Mouse (Mus musculus): ENCODE measurements around the gene Trpv3.

Trpv3 gene

DNA sequence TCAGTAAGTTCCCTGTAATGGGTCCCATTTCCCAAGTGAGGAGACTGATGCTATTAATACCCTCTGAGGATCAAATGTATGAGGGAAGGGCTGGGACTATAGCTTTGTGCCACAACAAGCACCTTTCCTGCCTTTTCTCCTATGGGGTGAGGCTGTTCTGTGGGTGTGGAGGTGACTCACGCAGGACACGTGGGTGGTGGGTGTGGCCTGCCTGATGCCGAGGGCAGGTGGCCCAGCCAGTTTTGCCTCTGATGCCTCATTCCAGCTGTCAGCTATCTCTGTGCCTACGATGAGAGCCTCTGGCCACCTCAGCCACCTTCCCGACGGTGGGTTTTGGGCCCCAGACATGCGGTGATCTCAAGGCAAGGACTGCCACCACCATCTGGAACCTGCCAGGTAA lies at the start of gene Trpv3:
Trpv3 (plus strand) TSS at position 122 of the 400 bp plus-strand sequence.
- DNase-seq: no peak

DNA sequence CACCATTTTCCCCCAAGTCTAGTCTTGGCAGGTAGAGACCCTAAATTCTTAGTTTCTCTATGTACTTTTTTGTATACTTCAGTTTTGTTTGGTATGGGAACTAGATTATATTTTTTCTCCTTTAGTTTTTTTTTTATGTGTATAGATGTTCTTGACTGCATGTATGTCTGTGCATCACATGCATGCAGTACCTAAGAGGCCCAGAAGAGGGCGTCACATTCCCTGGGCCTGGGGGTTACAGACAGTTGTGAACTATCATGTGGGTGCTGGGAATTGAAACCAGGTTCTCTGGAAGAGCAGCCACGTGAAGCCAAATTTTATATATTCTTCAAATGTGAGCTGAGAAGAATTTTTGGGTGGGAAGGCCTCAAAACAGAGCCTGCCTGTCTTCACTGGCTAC lies 47.5 kb upstream of the Trpv3 start:
- DNase-seq: no peak

DNA sequence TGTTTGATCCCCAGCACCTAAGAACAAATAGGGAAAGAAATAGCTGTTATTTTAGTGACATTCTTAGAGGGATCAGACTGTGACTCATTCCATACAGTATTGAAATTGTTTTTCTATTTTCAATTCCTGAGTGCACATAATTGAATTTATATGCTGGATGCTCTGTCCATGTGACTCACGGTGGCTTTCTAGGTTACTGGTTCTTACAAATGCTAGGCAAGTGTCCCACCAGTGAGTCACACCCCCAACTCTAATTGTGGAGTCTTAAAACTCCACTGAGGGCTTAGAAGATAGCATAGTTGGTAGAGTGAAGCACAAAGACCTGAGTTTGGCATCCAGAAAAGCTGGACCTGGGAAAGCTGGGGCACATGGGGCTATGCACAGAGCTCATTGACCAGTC lies 46.5 kb upstream of the Trpv3 start:
- no peak for DNase-seq

DNA sequence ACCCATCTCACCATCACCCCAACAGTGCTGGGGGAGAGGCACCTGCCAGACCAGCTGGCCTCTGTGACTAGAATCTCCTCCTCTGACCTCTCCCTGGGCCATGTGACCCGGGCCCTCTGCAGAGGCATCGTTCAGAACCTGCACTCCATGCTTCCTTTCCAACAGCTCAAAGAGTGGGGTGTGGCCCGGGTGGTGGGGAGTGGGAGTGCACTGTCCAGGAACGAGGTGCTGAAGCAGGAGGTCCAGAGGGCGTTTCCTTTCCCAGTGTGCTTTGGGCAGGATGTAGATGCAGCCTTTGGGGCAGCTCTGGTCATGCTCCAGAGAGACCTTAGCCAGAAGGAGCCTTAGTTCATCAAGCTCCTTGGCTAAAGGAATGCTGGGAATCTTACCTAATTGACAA lies 44.3 kb upstream of the Trpv3 start:
- DNase-seq: no peak

DNA sequence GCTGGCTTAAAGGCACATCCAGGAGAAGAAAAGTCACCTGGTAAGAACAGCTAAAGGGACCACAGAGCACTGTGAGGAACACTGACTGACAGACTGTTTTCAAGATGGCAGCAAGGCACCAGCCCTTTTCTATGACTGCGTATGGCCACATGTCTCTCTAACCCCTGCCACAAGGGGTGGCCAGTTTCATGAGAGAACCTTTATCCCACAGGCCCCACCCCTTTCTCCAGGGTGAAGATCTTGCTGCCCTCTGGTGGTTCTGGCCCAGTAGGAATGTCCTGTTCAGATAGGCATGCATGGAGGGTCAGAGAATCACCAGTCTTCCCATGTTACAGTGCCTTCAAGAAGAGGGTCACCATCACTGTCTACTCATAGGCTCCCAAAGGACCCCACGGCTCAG lies 43.2 kb upstream of the Trpv3 start:
- DNase-seq: no peak

DNA sequence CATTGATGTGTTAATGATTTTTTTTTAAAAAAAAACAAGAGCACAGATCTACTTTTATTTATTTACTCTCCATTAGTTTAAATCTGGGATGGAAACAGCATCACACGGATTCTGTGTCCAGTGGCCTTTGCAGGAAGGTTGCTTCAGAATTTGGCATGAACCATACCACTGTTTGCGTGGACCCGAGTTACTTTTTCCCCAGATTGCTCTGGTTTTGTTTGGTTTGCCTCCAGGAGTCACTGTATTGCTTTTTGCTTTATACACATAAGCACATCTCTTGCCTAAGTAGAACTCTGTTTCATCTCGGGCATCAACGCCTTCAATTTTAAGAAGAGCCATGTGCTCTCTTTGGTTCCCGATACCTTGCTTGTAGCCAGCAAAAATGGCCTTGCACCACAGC lies 41.3 kb upstream of the Trpv3 start:
- DNase-seq: no peak

DNA sequence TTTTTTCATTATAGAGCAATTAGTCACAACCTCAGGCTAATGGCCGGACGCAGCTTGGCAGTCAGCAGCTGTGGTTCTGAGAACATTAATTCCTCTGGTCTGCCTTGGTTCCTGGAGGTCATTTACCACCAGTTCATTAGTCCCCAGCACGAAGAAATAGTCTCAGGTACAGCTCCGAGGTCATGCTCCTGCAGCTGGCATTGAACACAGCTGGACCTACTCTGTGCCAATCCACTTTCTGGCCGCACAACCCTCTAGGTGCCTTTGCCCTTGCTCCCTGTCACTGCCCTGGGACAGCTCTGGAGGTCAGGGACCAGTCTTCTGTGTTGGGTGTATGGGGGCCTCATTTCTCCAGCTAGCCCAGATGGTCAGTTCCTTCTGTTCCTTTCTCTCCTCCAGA lies 38.3 kb upstream of the Trpv3 start:
- no peak for DNase-seq

DNA sequence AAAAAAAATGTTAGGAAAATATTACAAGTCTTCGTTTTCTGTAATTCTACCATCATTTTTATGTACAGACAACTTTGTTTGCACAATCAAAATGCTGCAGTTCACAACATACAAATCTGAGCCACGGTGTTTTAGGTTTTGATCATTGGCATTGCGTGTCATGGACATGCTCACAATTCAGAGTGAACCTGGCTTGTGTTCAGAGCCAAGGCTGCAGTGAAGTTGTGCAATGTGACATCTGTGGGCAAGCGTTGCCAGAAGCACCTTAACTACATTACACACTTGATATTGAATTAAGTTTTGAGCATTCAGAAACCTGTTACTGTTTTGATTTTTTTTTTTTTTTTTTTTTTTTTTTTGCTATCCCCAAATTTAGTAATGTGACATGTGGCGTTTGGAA lies 37.1 kb upstream of the Trpv3 start:
- no peak for DNase-seq

DNA sequence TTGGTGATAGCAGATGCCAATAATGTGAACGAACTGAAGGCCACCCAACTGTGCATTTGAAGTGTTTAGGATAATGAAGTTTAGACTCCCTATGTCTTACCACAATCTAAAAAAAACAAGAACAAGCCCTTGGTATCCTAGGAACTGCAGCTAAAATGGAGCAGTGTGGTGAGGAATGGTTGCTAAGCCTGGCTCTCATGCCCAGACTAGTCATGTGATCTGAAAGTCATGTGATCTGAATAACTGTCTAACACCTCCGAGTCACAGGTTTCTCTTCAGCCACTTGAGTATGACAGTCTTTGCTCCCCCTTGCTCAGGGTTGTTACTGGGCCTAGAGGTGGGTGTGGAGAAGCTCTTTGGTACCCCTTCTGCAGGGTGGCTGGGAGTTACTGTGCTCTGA lies 34.7 kb upstream of the Trpv3 start:
- DNase-seq: no peak

DNA sequence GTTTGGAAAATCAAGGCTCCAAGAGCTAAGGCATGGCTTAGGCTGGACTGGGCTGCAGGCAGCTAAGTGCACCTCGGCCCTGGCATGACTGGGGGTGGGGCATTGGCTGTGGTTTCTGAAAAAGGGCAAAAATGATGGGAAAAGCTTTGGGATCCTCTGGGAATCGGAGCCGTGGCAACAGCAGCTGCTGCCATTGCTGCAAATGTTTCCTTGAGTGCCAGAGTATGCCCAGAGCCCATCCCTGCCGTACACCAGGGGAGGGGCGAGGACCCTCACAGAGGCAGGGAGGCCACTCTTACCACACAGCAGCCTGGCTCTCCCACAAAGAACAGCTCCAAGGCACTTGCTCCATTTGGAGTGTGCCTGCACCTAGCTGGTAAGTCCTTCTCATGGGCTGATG lies 33.2 kb upstream of the Trpv3 start, which contains the start of gene Trpv1:
Trpv1 (plus strand) TSS at position 301 of the 400 bp plus-strand sequence.
- DNase-seq: no peak

DNA sequence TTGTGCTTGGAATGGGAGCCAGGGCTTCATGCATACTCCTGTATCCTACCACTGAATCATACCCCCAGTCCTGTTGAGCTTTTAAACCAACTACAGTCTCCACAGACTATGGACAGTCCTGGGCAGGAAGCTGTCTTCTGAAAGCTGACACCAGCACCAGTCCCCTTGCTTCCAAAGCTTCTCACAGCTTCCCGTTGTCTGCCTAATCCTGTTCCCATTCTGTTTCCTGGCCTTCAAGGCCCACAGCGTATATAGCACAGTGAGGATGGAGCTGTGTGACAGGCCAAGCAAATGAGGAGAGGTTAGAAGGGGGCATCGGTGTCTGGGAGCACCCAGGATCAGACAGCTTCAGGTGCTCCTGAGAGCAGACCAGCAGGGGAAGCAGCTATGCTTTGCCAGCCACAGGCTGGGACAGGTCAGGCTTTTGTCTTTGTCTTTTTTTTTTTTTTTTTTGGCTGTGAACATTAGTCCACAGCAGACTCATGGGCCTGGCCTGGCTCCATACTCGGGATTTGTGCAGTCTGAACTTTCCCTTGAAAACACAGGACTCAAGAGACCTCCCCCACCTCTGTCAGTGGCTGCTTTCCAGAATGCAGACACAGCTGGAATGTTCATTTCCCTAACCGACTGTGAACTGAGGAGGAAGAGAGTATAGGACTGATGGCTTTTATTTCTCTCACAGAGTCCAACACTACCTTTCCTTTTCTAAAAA lies 31.0 kb upstream of the Trpv3 start:
- no peak for DNase-seq

DNA sequence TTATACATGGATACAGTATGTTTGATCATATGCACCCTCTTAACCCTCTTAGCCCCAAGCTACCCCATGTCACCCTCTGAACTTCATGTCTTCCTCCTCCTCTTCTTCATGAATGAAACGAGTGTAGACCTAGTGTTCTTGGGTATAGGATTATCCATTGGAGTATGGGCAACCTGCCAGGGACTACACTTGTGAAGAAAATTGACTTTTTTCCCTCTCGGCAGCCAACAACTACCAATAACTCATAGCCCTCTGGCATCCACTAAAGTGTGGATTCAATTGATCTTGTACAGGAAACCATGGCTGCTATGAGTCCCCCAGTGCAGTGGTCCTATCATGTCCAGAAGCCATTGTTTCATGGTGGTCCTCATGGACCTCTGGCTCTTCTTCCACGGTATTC lies 30.5 kb upstream of the Trpv3 start:
- no peak for DNase-seq

DNA sequence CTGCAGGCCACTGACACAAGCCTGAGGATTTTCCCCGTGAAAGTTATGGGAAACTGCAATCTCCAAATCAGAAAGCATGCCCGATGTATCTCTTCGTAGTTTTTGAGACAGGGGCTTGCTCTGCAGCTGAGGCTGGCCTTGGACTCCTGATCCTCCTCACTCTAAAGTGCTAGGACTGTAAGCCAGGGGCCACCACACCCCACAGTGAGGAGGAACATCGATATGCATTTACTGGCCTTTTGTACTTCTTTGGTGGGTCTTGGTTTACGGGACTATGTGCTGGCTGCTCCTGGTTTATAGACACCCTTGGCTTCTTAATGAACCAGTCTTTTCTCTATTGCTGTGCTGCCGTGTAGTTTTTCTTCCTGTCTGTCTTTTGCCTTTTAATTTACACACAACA lies 25.0 kb upstream of the Trpv3 start:
- no peak for DNase-seq

DNA sequence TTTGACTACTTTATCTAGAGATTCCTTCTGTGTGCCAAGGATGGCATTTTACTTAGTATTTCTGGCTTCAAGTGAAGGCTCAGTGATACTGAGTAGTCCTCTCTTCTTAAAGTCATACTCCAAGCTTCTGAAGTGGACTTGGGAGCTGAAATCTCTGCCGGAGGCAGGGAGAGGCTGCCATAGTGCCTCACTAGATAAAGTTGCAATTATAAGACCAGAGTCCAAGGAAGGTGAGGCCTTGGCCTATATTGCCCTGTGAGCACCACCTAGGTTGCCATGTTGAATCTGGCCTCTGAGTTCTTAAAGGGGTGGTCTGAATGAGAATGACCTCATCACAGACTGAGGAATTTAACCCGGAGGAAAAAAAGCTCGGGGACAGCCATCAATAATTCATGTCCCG lies 24.4 kb upstream of the Trpv3 start:
- no peak for DNase-seq

DNA sequence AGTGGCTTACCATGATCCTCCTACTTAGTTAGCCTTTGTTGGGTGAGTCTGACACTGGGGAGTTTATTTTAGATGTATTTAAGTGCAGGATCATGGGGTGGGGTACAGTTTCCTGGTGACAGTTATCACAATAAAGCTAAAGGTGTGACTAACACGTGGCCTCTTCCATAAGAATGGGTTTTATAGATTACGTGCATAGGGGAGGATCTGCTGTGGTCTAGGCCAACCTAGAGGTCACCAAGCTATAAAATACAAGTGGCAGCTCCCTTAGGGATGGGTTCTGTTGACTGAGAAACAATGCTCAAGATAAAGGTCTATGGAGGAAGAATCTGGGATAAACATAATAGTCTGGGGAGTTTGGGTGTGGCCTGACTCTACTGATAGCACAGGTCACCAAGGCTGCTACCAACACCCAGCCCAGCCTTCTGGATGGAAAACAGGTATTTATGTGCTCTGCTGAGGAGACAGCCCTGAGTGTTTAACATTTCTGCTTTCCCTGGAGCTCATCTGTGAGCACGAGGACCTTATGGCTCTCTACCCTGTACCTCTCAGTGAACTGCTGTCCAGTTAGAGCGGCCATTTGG lies 9.7 kb upstream of the Trpv3 start:
- no peak for DNase-seq

DNA sequence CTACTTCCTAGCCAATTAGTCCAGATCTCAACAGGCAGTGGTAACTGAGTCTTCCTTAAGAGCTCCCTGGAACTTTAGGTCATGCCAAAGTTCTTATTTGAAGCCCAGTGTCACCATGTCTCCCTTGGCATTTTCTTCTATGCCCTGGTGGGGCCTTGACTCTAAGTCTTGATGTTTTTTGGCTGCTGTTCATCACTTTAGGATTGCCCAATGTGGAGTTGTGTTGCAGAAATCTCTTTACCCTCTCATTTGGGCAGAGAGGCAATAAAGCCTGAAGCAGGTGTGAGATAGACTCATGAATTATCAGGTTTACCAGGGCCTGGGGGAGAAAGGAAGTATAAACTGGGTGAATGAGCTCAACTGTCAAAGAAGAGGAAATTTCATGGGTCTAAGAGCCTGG lies 8.5 kb upstream of the Trpv3 start:
- DNase-seq: no peak

DNA sequence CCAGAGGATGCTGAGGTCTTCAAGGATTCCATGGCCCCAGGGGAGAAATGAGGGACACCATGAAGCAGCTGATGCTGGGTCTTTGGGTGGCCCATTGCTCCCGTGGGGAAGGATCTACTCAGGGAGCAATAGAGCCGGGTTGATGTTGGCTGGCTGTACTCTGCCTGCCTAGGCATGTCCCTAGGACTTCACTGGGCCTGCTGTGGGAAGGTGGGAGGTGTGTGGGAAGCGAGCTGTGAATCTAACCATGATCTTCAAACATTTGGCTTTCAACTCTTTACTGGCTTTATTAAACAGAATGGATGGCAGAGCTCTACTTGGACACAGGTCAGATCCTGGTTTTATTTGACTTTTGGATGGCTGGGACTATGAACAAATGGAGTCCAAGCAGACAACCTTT lies 6.7 kb upstream of the Trpv3 start:
- DNase-seq: no peak

DNA sequence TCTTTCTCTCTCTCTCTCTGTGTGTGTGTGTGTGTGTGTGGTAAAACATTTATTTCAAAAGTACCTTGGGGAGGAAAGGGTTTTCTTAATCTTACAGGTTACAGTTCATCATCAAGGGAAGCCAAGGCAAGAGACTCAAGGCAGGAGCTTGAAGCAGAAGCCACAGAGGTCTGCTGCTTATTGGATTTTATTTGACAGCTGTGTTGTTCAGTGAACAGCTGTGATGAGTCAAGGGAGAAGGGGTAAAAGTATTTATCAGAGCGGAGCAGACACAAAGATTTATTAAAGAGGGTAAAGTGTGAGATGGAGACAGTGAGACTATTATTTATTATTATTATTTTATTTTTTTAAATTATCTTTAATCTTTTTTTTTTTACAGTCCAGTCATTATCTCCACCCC lies 5.8 kb upstream of the Trpv3 start:
- no peak for DNase-seq

DNA sequence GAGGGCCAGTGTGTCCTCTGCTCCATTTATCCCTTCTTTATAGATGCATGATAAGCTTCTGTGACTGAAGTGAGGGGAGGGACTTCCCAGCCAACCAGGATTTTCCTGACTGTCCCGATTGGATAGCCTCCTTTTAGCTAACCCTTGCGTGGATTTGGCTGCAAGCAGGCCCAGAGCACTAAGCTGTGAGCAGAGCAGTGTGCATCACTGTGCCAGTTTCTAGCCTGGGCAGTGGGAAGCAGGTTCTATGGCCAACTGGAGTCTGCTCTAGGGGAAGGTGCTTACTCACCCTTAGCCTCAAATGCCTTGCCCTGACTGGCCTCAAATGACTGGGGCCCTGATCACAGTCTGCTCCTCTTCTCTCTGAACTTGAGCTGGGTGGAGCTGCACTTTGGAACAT lies 7.6 kb downstream of the Trpv3 start:
- DNase-seq: no peak

DNA sequence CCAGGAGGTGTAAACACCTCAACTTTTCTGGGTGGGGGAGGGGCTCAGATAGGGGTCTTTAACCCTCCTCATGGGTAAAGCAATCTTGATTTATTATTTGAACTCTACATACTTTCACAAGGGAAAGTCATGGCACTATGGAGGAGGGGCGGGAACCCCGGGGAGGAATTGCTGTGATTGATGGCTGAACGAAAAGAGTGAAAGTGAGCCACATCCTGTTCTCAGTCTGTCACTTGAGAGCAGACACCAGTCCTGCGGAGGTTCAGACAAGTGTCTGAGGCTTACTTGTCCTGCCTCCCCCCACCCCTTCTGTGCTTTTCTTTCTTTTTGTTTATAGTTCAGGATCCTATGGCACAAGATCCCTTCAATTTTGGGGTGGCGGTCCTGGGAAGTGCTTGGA lies 13.5 kb downstream of the Trpv3 start:
- no peak for DNase-seq

DNA sequence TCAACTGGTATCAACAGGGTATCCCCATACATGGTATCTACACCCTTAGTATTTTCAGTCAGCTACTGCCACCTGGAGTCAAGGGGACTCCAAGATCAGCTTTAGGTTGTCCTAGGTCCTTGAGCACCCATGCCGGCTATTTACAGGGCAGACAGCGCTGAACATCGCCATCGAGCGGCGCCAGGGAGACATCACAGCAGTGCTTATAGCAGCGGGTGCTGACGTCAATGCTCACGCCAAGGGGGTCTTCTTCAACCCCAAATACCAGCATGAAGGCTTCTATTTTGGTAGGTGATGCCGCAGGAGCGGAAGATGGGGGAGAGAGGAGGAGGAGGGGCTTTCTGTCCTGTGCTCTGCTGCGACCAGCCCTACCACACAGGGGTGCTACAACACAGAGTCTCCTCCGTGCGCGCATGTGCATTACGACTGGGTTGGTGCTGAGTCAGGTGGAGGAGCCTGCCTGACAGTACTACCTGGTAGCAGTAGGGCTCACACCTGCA lies 14.4 kb downstream of the Trpv3 start:
- DNase-seq: peak; percentile 11 to 27

DNA sequence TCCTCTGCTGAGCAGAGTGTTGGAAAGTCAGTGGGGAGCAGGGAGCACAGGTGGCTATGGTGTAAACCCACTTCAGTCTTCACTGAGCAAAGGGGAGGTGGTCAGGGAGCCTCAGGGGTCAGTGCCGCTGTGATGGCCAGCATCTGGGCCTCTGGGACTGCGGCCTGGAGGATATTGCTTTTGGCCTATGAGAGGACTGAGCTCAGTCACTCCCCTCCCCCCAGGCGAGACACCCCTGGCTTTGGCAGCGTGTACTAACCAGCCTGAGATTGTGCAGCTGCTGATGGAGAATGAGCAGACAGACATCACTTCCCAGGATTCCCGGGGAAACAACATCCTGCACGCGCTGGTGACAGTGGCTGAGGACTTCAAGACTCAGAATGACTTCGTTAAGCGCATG lies 16.2 kb downstream of the Trpv3 start:
- DNase-seq: no peak

DNA sequence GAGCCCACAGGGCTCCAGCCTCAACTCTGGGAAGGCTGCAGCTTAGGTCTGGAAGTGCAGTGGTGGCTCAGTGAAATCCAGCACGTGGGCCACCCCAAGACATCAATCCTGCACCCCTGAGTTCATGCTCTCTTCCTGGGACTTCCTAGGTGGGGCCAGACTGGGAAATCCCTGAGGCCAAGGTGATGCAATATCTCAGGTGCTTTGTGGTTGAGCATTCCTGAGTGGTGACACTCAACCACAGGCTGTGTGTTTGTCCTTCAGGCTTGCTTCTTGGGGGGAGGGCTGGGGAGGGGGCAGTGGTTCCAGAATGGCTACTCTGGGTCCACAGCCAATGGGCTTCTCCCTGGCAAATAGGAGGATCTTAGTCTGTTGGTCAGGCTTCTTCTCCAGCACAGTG lies 16.7 kb downstream of the Trpv3 start:
- DNase-seq: no peak

DNA sequence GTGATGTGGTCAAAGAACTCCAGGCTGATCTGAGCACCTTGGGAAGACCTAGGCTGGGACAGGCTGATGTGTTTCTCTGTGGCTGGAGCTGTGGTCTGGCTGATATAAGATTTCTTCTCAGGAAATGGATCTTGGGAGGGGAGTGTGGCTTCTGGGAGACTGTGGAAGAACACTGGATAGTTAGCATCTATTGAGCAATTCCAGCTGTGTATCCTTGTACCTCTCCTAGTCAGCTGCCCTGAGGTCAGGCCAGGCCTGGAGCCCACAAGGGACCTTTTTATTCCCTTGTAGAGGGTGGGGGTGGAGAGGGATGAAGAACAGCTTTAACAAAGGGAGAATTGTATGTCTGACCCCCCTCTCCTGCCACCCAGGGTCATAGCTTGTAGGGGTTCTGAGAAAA lies 17.2 kb downstream of the Trpv3 start:
- no peak for DNase-seq

DNA sequence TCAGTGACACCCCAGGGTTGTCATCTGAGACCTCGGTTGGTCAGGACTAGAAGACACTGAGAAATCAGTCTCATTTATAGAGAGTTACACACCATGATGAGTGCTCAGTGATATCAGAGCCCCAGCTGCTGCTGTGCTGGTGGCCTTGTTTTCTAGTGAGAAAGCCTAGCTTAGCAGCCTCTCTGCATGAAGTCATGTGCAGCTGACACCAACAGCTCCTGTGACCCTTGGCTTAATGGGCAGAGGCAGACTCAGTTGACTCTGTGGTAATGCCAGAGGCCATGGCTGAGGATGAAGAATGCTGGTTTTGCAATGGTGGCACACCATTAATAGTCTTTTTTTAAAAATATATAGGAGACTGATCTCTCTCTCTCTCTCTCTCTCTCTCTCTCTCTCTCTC lies 22.4 kb downstream of the Trpv3 start:
- no peak for DNase-seq
